Mouse (Mus musculus) cerebellum, adult 2 months (tissue): ENCODE measurements around the gene Jakmip3.

Experiments
- CTCF ChIP-seq: fragments of 200-500 bp; IDR thresholded peaks from 2 replicates; pipeline ENCODE4 v1.5.1; 2011; ENCODE audit warnings: low read depth, mild to moderate bottlenecking, control low read depth, low read length, moderate library complexity, borderline replicate concordance; ENCODE audit not compliant: insufficient read depth
- POLR2A ChIP-seq: fragments of 200-500 bp; IDR thresholded peaks from 2 replicates; pipeline ENCODE4 v1.6.1; 2011; ENCODE audit warnings: low read length, control low read depth, borderline replicate concordance; ENCODE audit not compliant: insufficient read depth

GRCm38 (mm10) chr7:139105076-139105475, 164.5 kb downstream of the Jakmip3 start:
- TF ChIP-seq POLR2A (no peak), CTCF (no peak)
